8 mouse cellular contexts compared by ENCODE assay signal in the genomic region with DNA sequence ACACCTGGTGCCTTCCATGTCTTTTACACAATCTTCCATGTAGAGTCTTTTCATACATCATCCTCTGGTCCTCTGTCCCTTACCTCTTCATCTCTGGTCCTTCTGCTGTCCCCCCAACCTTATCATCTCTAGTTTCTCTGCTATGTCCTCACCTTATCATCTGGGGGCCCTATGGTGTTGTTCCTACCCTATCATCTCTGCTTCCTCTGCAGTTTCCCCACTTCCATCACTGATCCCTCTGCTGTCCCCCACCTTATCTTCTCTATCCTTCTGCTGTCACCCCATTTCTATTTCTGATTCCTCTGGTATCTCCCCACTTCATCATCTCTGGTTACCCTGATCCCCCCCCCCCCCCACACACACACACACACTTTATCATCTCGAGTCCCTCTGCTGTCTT. TPM values are rescaled to one million over a fixed set of nuclear protein-coding genes. Genes with fewer than 3 reads are reported as not detected.
DNase-seq lines count a peak whose midpoint lies in the region; ATAC-seq and TF ChIP-seq lines count a peak whose summit lies in the region.

No protein-coding gene starts in this region.

- DNase-seq in kidney, postnatal 0 days (ENCODE audit: low spot score) = no peak
- DNase-seq in kidney, adult 8-10 months = no peak
- DNase-seq in embryonic facial prominence, embryonic 11.5 days (ENCODE audit: low spot score) = no peak
- DNase-seq in naive thymus-derived CD4-positive, alpha-beta T cell, adult 2 months (ENCODE audit: low read depth) = peak; percentile 15
- DNase-seq in gastrocnemius, adult 8-10 months (ENCODE audit: low spot score in 2 of 2) = no peak
- DNase-seq in frontal cortex, postnatal 10 days (ENCODE audit: low spot score in 2 of 2) = no peak
- DNase-seq in right cerebral cortex, postnatal 10 days (ENCODE audit: low spot score in 2 of 2) = no peak

- peak overlapping the region; percentile 71 for H3K4me2 ChIP-seq in kidney, postnatal 0 days (ENCODE audit: low read length)
- H3K4me2 ChIP-seq in embryonic facial prominence, embryonic 11.5 days (ENCODE audit: low read depth, low read length) = peak overlapping the region; percentile 49
- H3K4me2 ChIP-seq in intestine, postnatal 0 days (replicated peaks; ENCODE audit: low read depth) = peak overlapping the region; percentile 71

- no peaks in the 10 kb centered on the region for H3K27me3 ChIP-seq in kidney, postnatal 0 days (ENCODE audit: insufficient read depth, low read length)
- no peaks in the 10 kb centered on the region for H3K27me3 ChIP-seq in embryonic facial prominence, embryonic 11.5 days (ENCODE audit: control insufficient read depth, insufficient read depth, low read length)
- no peaks in the 10 kb centered on the region for H3K27me3 ChIP-seq in intestine, postnatal 0 days (replicated peaks; ENCODE audit: control insufficient read depth, insufficient read depth, low read length)

- no peaks in the 10 kb centered on the region for H3K9me3 ChIP-seq in kidney, postnatal 0 days (replicated peaks; ENCODE audit: low read length)
- H3K9me3 ChIP-seq in embryonic facial prominence, embryonic 11.5 days (replicated peaks; ENCODE audit: control insufficient read depth, low read length) = no peaks in the 10 kb centered on the region
- H3K9me3 ChIP-seq in intestine, postnatal 0 days (ENCODE audit: control insufficient read depth) = no peaks in the 10 kb centered on the region

- 0% methylated on average over 1 of the region's 1 CpGs for WGBS in kidney, postnatal 0 days
- 0% methylated on average over 1 of the region's 1 CpGs for WGBS in embryonic facial prominence, embryonic 11.5 days
- WGBS in intestine, postnatal 0 days = 0% methylated on average over 1 of the region's 1 CpGs

- H3K27ac ChIP-seq in kidney, postnatal 0 days = no peak overlapping the region
- no peak overlapping the region for H3K27ac ChIP-seq in embryonic facial prominence, embryonic 11.5 days (replicated peaks; ENCODE audit: low read depth, low read length)
- no peak overlapping the region for H3K27ac ChIP-seq in intestine, postnatal 0 days (ENCODE audit: low read depth, low read length)

- ATAC-seq in kidney, postnatal 0 days (replicated peaks; ENCODE audit: low FRiP score, low read depth) = no peak
- no peak for ATAC-seq in embryonic facial prominence, embryonic 11.5 days (replicated peaks; ENCODE audit: insufficient number of reproducible peaks, low FRiP score, low TSS enrichment, low read depth)
- no peak for ATAC-seq in intestine, postnatal 0 days

- no peaks in the 10 kb centered on the region for H3K36me3 ChIP-seq in kidney, postnatal 0 days (ENCODE audit: insufficient read depth, low read length)
- H3K36me3 ChIP-seq in embryonic facial prominence, embryonic 11.5 days (replicated peaks; ENCODE audit: control insufficient read depth, insufficient read depth, low read depth, low read length) = no peaks in the 10 kb centered on the region; the same call in 1 of the 2 replicates
- H3K36me3 ChIP-seq in intestine, postnatal 0 days (ENCODE audit: control insufficient read depth, insufficient read depth) = peaks cover 18% of the 10 kb centered on the region

- H3K9ac ChIP-seq in kidney, postnatal 0 days (ENCODE audit: low read depth, low read length) = peak overlapping the region; percentile 95
- peak overlapping the region; percentile 89 for H3K9ac ChIP-seq in embryonic facial prominence, embryonic 11.5 days (replicated peaks; ENCODE audit: low read length)
- peak overlapping the region; percentile 88 for H3K9ac ChIP-seq in intestine, postnatal 0 days (ENCODE audit: low read depth, low read length)

- peaks cover 14% of the 10 kb centered on the region for H3K4me1 ChIP-seq in kidney, postnatal 0 days (replicated peaks; ENCODE audit: insufficient read depth, low read length)
- H3K4me1 ChIP-seq in embryonic facial prominence, embryonic 11.5 days (ENCODE audit: control insufficient read depth, insufficient read depth, low read length) = no peaks in the 10 kb centered on the region
- peaks cover 10% of the 10 kb centered on the region; the same call in 1 of the 2 replicates for H3K4me1 ChIP-seq in intestine, postnatal 0 days (replicated peaks; ENCODE audit: control insufficient read depth, insufficient read depth, low read length)

- TF ChIP-seq CTCF in kidney, postnatal 0 days (IDR thresholded peaks at IDR 0.05; ENCODE audit: low read depth) = no peak
- no peak for TF ChIP-seq CTCF in intestine, postnatal 0 days (IDR thresholded peaks at IDR 0.05; ENCODE audit: low read depth)

- H3K4me3 ChIP-seq in kidney, postnatal 0 days (replicated peaks; ENCODE audit: low read depth, low read length) = peak overlapping the region; percentile 98
- peak overlapping the region; percentile 97 for H3K4me3 ChIP-seq in embryonic facial prominence, embryonic 11.5 days (ENCODE audit: low read depth, low read length)
- peak overlapping the region; percentile 99 for H3K4me3 ChIP-seq in intestine, postnatal 0 days (ENCODE audit: low read depth, low read length)

RNA-seq across cellular contexts. Expression of gene Ap2a1, which starts 0.7 kb away (rescaled TPM):
- 55.8 and 55.9 TPM in 2 replicates for polyA plus RNA-seq in kidney, postnatal 0 days (2015; fragmentation: Nextera tagmentation; extraction: Ambion mirVana)
- 70.1 and 70.3 TPM in 2 replicates for polyA plus RNA-seq in embryonic facial prominence, embryonic 11.5 days (2014; fragmentation: Nextera tagmentation; extraction: Ambion mirVana)
- polyA plus RNA-seq in intestine, postnatal 0 days (2015; fragmentation: Nextera tagmentation; extraction: Ambion mirVana) = 42.8 and 44.1 TPM in 2 replicates
- 10 to 100 TPM; 63.5 to 67.9 (median 65.5) TPM for total RNA-seq in gastrocnemius, adult 8-10 months (2022)

RNA-seq across cellular contexts. Expression of gene Tsks, which starts 14.4 kb away (rescaled TPM):
- 0.13 and 0.14 TPM in 2 replicates for polyA plus RNA-seq in kidney, postnatal 0 days (2015; fragmentation: Nextera tagmentation; extraction: Ambion mirVana)
- 0.21 TPM in 1 of 2 replicates, not detected in the other for polyA plus RNA-seq in embryonic facial prominence, embryonic 11.5 days (2014; fragmentation: Nextera tagmentation; extraction: Ambion mirVana)
- 0.13 TPM in 1 of 2 replicates, not detected in the other for polyA plus RNA-seq in intestine, postnatal 0 days (2015; fragmentation: Nextera tagmentation; extraction: Ambion mirVana)
- total RNA-seq in gastrocnemius, adult 8-10 months (2022) = not detected

RNA-seq across cellular contexts. Expression of gene Fuz, which starts 32.7 kb away (rescaled TPM):
- 19.9 and 21.1 TPM in 2 replicates for polyA plus RNA-seq in kidney, postnatal 0 days (2015; fragmentation: Nextera tagmentation; extraction: Ambion mirVana)
- polyA plus RNA-seq in embryonic facial prominence, embryonic 11.5 days (2014; fragmentation: Nextera tagmentation; extraction: Ambion mirVana) = 11.8 and 13.2 TPM in 2 replicates
- 11.1 and 12.1 TPM in 2 replicates for polyA plus RNA-seq in intestine, postnatal 0 days (2015; fragmentation: Nextera tagmentation; extraction: Ambion mirVana)
- 10 to 100 TPM; 17.4 to 27.1 (median 18.7) TPM for total RNA-seq in gastrocnemius, adult 8-10 months (2022)

RNA-seq across cellular contexts. Expression of gene Med25, which starts 36.1 kb away (rescaled TPM):
- 91.4 and 97.8 TPM in 2 replicates for polyA plus RNA-seq in kidney, postnatal 0 days (2015; fragmentation: Nextera tagmentation; extraction: Ambion mirVana)
- polyA plus RNA-seq in embryonic facial prominence, embryonic 11.5 days (2014; fragmentation: Nextera tagmentation; extraction: Ambion mirVana) = 44.5 and 50.3 TPM in 2 replicates
- 60.0 and 62.9 TPM in 2 replicates for polyA plus RNA-seq in intestine, postnatal 0 days (2015; fragmentation: Nextera tagmentation; extraction: Ambion mirVana)
- 10 to 100 TPM; 64.0 to 79.1 (median 71.0) TPM for total RNA-seq in gastrocnemius, adult 8-10 months (2022)

RNA-seq across cellular contexts. Expression of gene Cpt1c, which starts 46.1 kb away (rescaled TPM):
- 13.2 and 13.7 TPM in 2 replicates for polyA plus RNA-seq in kidney, postnatal 0 days (2015; fragmentation: Nextera tagmentation; extraction: Ambion mirVana)
- polyA plus RNA-seq in embryonic facial prominence, embryonic 11.5 days (2014; fragmentation: Nextera tagmentation; extraction: Ambion mirVana) = 14.3 and 17.1 TPM in 2 replicates
- 3.5 and 4.5 TPM in 2 replicates for polyA plus RNA-seq in intestine, postnatal 0 days (2015; fragmentation: Nextera tagmentation; extraction: Ambion mirVana)
- 1 to 10 TPM in 1 of 4 experiments, under 1 TPM in 3; 0.61 to 1.3 (median 0.71) TPM for total RNA-seq in gastrocnemius, adult 8-10 months (2022)
